Comparison of ENCODE assay signal across 8 mouse cellular contexts in genomic region chr16:93938400-93938846, GRCm38 (mm10). TPM values are rescaled to one million over a fixed set of nuclear protein-coding genes. Genes with fewer than 3 reads are reported as not detected.
DNase-seq lines count a peak whose midpoint lies in the region; ATAC-seq and TF ChIP-seq lines count a peak whose summit lies in the region.

No protein-coding gene starts in this region.

- H3K36me3 ChIP-seq in forebrain, embryonic 14.5 days (ENCODE audit: control insufficient read depth, insufficient read depth, low read length): no peaks in the 10 kb centered on the region
- H3K36me3 ChIP-seq in hindbrain, embryonic 14.5 days (replicated peaks; ENCODE audit: control insufficient read depth, insufficient read depth): no peaks in the 10 kb centered on the region
- no peaks in the 10 kb centered on the region for H3K36me3 ChIP-seq in spleen, adult 2 months (ENCODE audit: control insufficient read depth, insufficient read depth, low read length)

- peak overlapping the region; percentile 17; the same call in 1 of the 2 replicates for H3K4me3 ChIP-seq in forebrain, embryonic 14.5 days (ENCODE audit: low read depth, low read length)
- peak overlapping the region; percentile 21; the same call in 1 of the 2 replicates for H3K4me3 ChIP-seq in hindbrain, embryonic 14.5 days (replicated peaks; ENCODE audit: low read length)
- peak overlapping the region; percentile 46; the same call in 1 of the 2 replicates for H3K4me3 ChIP-seq in spleen, adult 2 months (ENCODE audit: extremely low read depth, insufficient read depth, insufficient read length)

- H3K9ac ChIP-seq in forebrain, embryonic 14.5 days (ENCODE audit: low read length): peak overlapping the region; percentile 10; the same call in 1 of the 2 replicates
- H3K9ac ChIP-seq in hindbrain, embryonic 14.5 days: no peak overlapping the region

- H3K27ac ChIP-seq in forebrain, embryonic 14.5 days (ENCODE audit: low read depth, low read length): no peak overlapping the region
- H3K27ac ChIP-seq in hindbrain, embryonic 14.5 days: no peak overlapping the region
- H3K27ac ChIP-seq in spleen, adult 2 months (ENCODE audit: insufficient read depth, low read length): no peak overlapping the region

- no peaks in the 10 kb centered on the region for H3K9me3 ChIP-seq in forebrain, embryonic 14.5 days (replicated peaks; ENCODE audit: control insufficient read depth, low read length)
- H3K9me3 ChIP-seq in hindbrain, embryonic 14.5 days (ENCODE audit: control insufficient read depth, low read length): no peaks in the 10 kb centered on the region

- TF ChIP-seq POLR2A in spleen, adult 2 months (IDR thresholded peaks at IDR 0.05; ENCODE audit: low read depth, low read length): no peak

- no peak for ATAC-seq in cerebellum, adult (ENCODE audit: insufficient number of reproducible peaks, low FRiP score, low TSS enrichment)
- 0 out of 2 replicates have a peak, but pooled peaks have one; percentile 20 for ATAC-seq in forebrain, embryonic 14.5 days
- ATAC-seq in hindbrain, embryonic 14.5 days (ENCODE audit: low FRiP score): no peak
- peak; percentile 47; the same call in 1 of the 2 replicates for ATAC-seq in megakaryocyte-erythroid progenitor cell, adult 5-6 weeks (replicated peaks; ENCODE audit: low FRiP score, low TSS enrichment, poor library complexity, severe bottlenecking)

- TF ChIP-seq CTCF in spleen, adult 2 months (IDR thresholded peaks at IDR 0.05; ENCODE audit: extremely low read depth, insufficient read depth, insufficient read length, insufficient replicate concordance): peak; percentile 56; the same call in 1 of the 2 replicates

- 14% methylated on average over 16 of the region's 16 CpGs for WGBS in forebrain, embryonic 14.5 days
- 11% methylated on average over 16 of the region's 16 CpGs for WGBS in hindbrain, embryonic 14.5 days
- WGBS in spleen, adult 2 months: 7% methylated on average over 16 of the region's 16 CpGs

- peak; percentile 40 for DNase-seq in cerebellum, adult 11 months
- peak; percentile 68 for DNase-seq in c-Kit-positive CD71-negative TER-119-negative erythroid progenitor cells, embryonic 14.5 days (ENCODE audit: low read depth)
- DNase-seq in forebrain, embryonic 14.5 days (ENCODE audit: low spot score): peak; percentile 90
- DNase-seq in hindbrain, embryonic 14.5 days (ENCODE audit: low spot score): peak; percentile 94
- peak; percentile 42 to 65 for DNase-seq in left cerebral cortex, postnatal 36 days (ENCODE audit: low spot score in 2 of 2)
- DNase-seq in spleen, adult 2 months (ENCODE audit: low read depth in 1 of 2, low spot score in 2 of 2): peak; percentile 37 to 52

- 0 out of 2 replicates have a peak, but pooled peaks cover 5% of the 10 kb centered on the region for H3K27me3 ChIP-seq in forebrain, embryonic 14.5 days (replicated peaks; ENCODE audit: control insufficient read depth, insufficient read depth, low read length)
- peaks cover 30% of the 10 kb centered on the region for H3K27me3 ChIP-seq in hindbrain, embryonic 14.5 days (ENCODE audit: control insufficient read depth, insufficient read depth, low read length)
- H3K27me3 ChIP-seq in spleen, adult 2 months (ENCODE audit: control insufficient read depth, insufficient read depth, low read length): no peaks in the 10 kb centered on the region

- no peaks in the 10 kb centered on the region for H3K4me1 ChIP-seq in forebrain, embryonic 14.5 days (ENCODE audit: control insufficient read depth, insufficient read depth, low read length)
- no peaks in the 10 kb centered on the region for H3K4me1 ChIP-seq in hindbrain, embryonic 14.5 days (replicated peaks; ENCODE audit: control insufficient read depth, insufficient read depth, low read length)
- peaks cover 3% of the 10 kb centered on the region for H3K4me1 ChIP-seq in spleen, adult 2 months (ENCODE audit: control insufficient read depth, insufficient read depth, insufficient read length)

- intact Hi-C loops in left cerebral cortex, postnatal 36 days (cut with DNase I): loop anchor here (2.0 kb wide), 1 partner anchor 320 kb away; no protein-coding TSS in a partner anchor

- peak overlapping the region; percentile 45 for H3K4me2 ChIP-seq in forebrain, embryonic 14.5 days (ENCODE audit: low read length)
- H3K4me2 ChIP-seq in hindbrain, embryonic 14.5 days (replicated peaks): peak overlapping the region; percentile 50

RNA-seq across cellular contexts. Expression of gene Chaf1b, which starts 54.7 kb away (rescaled TPM):
- 44.0 and 56.4 TPM in 2 replicates for polyA plus RNA-seq in forebrain, embryonic 14.5 days (2014; fragmentation: Nextera tagmentation; extraction: Ambion mirVana)
- 19.9 and 21.2 TPM in 2 replicates for polyA plus RNA-seq in hindbrain, embryonic 14.5 days (2014; fragmentation: Nextera tagmentation; extraction: Ambion mirVana)
- total RNA-seq in left cerebral cortex, postnatal 36 days (2021): 1 to 10 TPM in 1 of 2 experiments, under 1 TPM in 1; 0.84 to 1.6 TPM
- total RNA-seq in megakaryocyte-erythroid progenitor cell, adult 5-6 weeks (2014; fragmentation: Nextera tagmentation): 79.5 and 94.4 TPM in 2 replicates
- 80.8 and 86.6 TPM in 2 replicates for total RNA-seq in megakaryocyte-erythroid progenitor cell, adult 5-6 weeks (2017)
- 4.9 and 5.7 TPM in 2 replicates for polyA plus RNA-seq in spleen, adult 2 months (2012; rRNA removed)

Comparison
In these comparisons a context has a peak if more than half of its experiments do, and no peak if none do; other contexts are left out.
1. DNase-seq: peak in every context shown above with its lines; median percentile 94 in hindbrain, embryonic 14.5 days; 90 in forebrain, embryonic 14.5 days; 68 in c-Kit-positive CD71-negative TER-119-negative erythroid progenitor cells, embryonic 14.5 days; 54 in left cerebral cortex, postnatal 36 days; 44 in spleen, adult 2 months; 40 in cerebellum, adult 11 months.
2. ATAC-seq: peak in forebrain, embryonic 14.5 days (single experiment) and megakaryocyte-erythroid progenitor cell, adult 5-6 weeks (single experiment); none in cerebellum, adult (single experiment) and hindbrain, embryonic 14.5 days (single experiment).
3. Peak in every context shown above with its lines, with median percentiles within 50 percentile points of each other: H3K4me3 ChIP-seq.